Mouse (Mus musculus): ENCODE measurements around the gene Dcxr.

DNA sequence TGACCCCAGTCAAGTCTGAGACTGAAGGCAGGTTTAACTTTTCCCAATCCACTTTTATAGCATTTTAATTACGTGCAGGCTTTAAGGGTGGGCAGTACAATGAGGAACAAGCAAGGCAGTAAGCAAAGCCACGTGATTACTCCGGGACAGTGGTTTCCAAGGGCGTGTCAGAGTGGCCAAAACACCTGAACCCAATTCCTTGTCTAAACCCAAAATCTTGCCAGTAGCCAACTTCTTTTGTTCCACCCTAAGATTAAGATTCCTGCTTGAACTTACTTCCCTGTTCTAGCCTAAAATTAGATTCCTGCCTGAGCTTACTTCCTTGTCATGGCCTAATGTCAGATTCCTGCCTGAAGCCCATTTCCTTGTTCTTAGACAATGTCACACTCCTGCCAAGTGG is 20.9 kb upstream of the Dcxr start:
- TF ChIP-seq CTCF (IDR thresholded peaks at IDR 0.05; ENCODE audit: low read depth) = no peak
- TF ChIP-seq EP300 (IDR thresholded peaks at IDR 0.05; ENCODE audit: low read depth) = no peak
